Mouse (Mus musculus) gonadal fat pad, adult 2 months (tissue): Measurements from ENCODE around the gene Olfr750. TPM values are rescaled to one million over a fixed set of nuclear protein-coding genes. Genes with fewer than 3 reads are reported as not detected.
"Not testable (repeated sequence)": the region's sequence is repeated elsewhere in the genome, so short reads cannot be mapped to it uniquely, and the experiment has no call there.

Source experiments
- DNase-seq: peaks from one replicate; pipeline ENCODE4 v3.0.0-alpha.2; 2012; ENCODE audit warnings: low read depth
- polyA plus RNA-seq: library from polyadenylated mRNA; depleted of rRNA; stranded (reverse); fragments of >200 nt; gene quantifications from 2 replicates; pipeline ENCODE4 v1.2.3, GENCODE M21; 2012; rRNA removed

Olfr750 gene
- 0.09 TPM in 1 of 2 replicates, not detected in the other for polyA plus RNA-seq

DNA sequence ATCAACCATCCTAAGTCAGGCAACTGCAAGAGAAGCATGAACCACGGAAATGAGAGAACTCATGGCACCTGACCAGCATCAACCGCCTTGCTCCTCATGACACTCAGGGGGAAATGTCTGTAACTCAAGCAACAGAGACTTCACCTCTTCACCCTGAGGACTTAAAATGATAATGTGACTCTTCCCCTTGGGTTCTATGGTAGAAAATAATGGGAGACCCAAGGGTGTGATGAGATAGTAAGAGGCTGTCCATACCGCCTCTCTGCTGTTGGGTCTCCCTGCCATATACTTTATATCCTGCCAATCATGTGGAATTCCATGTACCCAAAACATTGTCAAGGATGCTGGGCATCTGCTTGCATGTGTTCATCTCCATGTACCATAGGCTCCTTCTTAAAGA lies at the start of gene Olfr750:
TSS of gene Olfr750 (minus strand) at position 101 of the 400 bp plus-strand sequence.
- DNase-seq = no peak

DNA sequence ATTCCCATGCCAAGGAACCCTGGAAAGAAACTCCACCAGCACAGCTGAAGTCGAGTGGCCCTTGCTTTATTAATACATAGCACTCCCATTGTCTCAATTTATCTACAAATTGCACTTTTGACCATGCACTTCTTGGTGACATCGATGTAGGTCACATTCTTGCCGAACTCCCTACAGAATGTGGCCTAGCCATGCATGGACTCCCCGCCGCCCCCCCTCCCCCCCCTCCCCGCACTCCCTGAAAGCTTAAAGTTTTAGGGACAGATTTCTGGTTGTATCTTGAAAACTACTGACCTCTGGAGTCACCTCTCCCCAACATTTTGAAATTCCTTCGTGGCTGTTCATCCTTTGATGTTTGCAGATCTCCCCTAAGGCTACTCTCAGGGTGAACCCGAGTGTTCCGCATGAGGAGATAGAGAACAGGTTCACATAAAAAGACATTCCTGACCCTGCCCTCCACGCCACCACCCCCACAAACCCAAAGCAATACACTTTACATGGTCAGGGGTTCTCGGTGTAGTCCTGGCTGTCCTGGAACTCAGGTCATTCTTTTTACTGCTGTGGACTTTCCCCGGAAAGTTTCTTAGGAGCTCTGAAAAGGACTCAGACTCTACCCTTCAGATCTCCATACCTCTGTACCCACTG lies 39.8 kb upstream of the Olfr750 start, which contains the start of gene Eddm3b:
TSS of gene Eddm3b (plus strand) at position 511 of the 645 bp plus-strand sequence.
- DNase-seq = no peak

DNA sequence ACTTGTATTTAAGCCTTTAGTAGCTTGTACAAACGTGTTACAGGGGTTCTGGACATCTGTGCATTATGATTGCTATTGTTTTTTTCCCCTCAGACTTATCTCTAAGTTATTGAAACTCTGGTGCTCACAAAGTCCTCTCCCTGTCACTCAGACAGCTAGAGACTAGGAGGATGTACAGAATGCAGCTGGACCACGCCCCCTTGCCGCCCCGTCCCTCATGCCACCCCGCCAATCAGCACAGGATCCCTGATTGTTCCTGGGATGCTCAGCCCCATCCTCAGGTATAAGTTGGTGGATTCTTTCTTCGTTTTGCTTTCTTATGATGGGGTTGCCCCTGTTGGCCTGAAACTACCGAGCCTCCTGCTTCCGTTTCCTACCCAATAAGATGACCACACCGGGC lies 39.2 kb upstream of the Olfr750 start:
- DNase-seq = no peak

- DNase-seq = no peak
These were observed 37.7 kb upstream of the Olfr750 start for GRCm38 (mm10) chr14:51111966-51112365.

GRCm38 (mm10) chr14:51106449-51106967 lies 32.3 kb upstream of the Olfr750 start:
- no peak for DNase-seq

DNA sequence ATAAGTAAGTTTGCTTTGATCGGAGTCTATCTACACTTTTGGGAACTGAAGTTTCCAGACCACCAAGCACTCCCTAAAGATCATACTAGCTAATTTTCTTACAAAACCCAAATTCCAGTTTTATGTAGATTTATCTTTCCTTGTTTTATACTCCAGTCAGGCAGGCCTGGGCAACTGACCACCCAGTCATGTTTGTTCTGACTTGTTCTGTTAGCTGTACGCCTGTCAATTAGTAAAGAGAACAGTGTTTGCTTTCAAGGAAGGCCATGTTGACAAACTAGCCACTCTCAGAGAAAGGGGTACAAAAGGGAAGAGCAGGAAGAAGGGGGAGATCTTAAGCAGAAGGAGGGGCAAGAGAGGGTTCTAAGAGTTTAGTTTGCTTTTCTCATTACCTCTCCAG lies 30.1 kb upstream of the Olfr750 start:
- DNase-seq = no peak

- DNase-seq = no peak
These were observed 29.0 kb upstream of the Olfr750 start for GRCm38 (mm10) chr14:51103217-51103616.

DNA sequence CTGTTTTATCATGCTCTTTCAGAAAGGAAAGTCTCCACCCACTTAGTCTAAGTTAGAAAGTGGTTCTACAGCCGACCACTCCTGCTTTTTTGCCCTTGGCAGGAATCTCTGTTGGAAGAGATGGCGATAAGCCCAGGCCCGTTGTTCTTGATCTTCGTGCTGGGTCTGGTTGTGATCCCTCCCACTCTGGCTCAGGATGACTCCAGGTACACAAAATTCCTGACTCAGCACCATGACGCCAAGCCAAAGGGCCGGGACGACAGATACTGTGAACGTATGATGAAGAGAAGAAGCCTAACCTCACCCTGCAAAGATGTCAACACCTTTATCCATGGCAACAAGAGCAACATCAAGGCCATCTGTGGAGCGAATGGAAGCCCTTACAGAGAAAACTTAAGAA lies 27.0 kb upstream of the Olfr750 start:
- DNase-seq = no peak

DNA sequence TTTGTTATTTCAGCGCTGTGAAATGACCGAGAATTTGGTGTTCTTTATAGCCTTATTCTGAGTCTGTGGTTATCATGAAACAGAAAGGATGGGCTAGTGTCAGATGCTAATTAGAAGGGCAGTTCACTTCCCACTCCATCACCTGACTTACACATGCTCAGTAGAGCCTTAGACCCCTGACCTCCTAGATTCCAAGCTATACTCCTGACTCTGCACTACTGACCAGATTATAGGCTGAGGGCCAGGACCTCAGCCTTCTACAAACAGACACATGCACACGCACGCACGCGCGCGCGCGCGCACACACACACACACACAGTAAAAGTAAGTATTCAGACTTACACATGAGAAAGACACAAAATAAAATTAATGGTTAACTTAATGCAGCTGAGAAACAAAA lies 24.7 kb upstream of the Olfr750 start:
- no peak for DNase-seq

GRCm38 (mm10) chr14:51098300-51098699 lies 24.1 kb upstream of the Olfr750 start:
- not testable (repeated sequence) for DNase-seq

DNA sequence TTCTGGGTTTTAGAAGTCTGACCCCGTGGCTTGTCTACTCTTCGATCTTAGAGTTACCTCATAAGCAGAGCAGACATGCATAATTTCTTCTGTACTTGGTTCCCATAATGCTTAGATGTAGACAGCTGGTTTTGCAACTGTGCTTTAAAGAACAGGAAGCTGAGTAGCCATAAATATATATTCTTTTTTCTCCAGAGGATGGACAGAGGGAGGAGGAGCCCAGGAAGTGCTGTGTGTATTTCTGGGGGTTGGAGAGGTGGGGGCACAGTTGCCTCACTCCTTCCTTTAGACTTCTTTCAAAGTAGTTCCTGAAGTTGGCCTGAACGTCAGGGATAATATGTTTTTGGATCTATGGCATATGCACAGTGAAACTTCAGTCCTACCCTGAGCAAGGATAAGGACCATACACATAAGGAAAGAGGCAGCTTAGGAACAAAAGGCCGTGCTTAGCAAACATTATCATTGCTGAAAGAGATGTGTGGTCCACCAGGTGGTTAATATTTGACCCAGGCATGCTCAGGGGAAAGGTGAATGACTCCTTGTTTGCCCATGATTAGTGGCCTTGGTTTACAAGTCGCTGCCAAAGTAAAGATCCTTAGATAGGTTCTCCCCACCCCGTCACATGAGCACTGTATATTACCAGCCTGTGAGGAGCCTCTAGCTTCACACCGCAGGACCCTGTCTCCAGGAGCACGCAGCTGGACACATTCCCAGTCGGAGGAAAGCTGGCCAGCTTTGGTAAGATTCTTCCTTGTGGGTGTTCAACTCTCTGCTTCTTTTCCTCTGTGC lies 21.7 kb upstream of the Olfr750 start:
- no peak for DNase-seq

DNA sequence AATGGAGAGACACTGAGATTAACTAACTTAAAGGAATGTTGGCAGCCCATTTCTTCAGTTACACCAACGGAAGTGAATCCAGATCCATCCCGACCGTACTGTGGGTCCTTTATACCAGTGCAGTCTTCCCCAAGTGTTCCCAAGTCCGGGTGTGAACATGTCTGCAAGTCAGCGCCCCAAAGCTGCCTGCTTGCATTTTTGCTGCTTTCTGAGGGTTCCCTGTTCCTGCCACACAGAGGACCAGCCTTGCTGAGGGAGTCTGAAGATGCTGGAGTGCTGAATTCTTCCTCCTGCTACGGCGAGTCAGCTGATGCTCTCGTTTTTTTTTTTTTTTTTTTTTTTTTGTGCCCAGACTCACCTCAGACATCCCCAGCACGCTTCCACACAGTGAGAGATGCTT lies 20.7 kb upstream of the Olfr750 start:
- no peak for DNase-seq

GRCm38 (mm10) chr14:51094096-51094875 lies 20.1 kb upstream of the Olfr750 start:
- no peak for DNase-seq

GRCm38 (mm10) chr14:51093496-51093895 lies 19.3 kb upstream of the Olfr750 start:
- no peak for DNase-seq

DNA sequence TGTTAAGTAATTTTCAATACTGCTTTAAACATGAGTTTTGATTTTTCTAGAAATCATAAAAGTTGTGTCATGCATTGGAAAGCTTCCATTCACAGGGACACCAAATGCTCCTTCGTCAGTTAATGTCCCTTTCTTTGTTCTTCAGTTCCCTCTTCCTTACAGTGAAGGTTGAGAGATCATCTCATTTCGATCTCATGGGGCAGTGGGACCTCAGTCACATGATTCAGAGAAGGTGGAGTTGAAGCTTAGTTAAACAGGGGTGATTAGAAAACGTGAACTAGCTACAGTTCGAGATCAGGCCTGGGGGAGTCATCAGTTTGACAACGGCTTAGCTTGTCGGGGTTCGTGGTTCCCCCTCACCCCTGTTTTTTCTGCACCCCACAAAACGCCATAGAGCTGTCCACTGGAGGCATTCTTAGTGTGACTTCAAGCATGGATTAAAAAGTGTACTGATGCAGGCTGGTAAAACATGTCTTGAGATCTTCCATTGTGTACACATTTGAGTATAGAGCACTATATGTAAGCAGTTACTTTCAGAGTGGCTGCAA lies 17.9 kb upstream of the Olfr750 start:
- DNase-seq = no peak

DNA sequence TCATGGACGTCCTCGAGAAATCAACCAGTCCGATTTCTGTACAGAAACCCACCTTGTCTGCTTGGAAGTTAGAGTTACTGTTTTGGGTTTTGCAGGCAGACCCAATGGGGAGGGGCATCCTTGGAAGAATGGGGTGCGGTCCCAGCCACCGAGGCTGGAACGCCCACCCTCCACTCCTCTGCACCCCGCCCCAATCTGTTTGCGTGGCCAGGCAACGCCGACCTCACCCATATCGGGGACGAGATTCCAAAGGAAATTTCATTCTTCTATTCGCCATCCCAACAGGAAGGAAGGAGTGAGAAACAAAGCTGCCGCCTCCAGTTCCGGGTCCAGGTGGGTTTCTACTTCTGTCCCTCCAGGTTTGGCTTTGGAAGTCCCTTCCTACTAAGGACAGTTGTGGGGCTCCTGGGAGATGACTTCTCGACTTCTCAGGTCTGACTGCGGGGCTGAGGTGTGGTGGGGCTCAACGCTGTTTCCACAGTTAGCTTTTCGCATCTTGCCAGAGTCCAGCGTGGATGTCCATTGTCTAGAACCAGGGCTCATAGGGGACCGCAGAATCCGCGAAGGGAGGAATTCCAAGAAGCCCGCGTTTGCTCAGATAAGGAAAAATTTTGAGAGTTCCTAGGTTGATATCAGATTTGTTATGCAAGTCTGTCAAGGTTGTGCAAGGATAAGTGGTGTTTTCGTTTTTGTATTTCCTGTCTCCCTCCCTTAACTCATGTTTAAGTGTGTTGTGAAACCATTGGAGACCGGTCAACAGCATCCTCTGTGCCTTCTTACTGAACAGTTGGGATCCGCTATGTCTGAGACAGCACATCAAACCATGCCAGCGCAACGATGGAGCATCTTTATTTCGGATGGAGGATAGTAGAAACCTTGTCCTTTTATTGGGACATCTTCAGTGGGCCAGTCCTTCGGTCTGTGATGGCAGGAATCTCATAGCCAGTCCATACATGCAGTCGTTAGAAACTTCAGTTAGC lies 17.0 kb upstream of the Olfr750 start, which contains the start of the genes Rnase4 and Ang:
TSS of gene Rnase4 (plus strand) at position 157 of the 980 bp plus-strand sequence.
TSS of gene Ang (plus strand) at position 230 of the 980 bp plus-strand sequence.
- DNase-seq = no peak

- no peak for DNase-seq
These were observed 16.0 kb upstream of the Olfr750 start for GRCm38 (mm10) chr14:51090077-51090781.

DNA sequence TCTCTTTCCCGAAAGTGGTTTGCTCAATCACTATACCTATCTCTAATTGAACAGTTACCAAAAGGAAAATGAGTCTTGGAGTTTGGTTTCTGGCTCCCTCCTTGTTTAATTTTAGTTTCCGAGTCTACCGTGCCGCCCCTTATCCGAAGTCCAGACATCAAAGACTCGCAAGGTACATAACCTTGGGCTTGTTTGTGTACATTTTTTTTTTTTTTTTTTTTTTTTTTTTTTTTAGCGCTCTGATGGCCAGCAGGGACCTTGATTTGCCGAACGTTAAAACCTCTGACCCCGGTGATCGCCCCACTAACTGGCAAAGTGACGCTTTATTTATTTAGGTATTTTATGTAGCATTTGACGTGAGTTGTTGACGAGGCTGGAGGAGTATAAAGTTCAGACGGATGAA lies 15.4 kb upstream of the Olfr750 start:
- DNase-seq = no peak

GRCm38 (mm10) chr14:51088970-51089673 lies 14.9 kb upstream of the Olfr750 start:
- no peak for DNase-seq
